Mouse (Mus musculus) kidney, embryonic 14.5 days (tissue): ENCODE data around the gene Kcnd3. TPM values are rescaled to one million over a fixed set of nuclear protein-coding genes. Genes with fewer than 3 reads are reported as not detected.

Source experiments
- polyA plus RNA-seq: library from polyadenylated mRNA; unstranded; fragments of >200 nt; fragmentation: Nextera tagmentation; extraction: Ambion mirVana; gene quantifications from 2 replicates; pipeline ENCODE4 v1.2.1, GENCODE M21; 2014

Kcnd3 gene
- polyA plus RNA-seq, 1 experiment from 2014 or later: 2.8 TPM

Other genes starting within 250 kb of the Kcnd3 start
- 28.6 and 40.3 TPM in 2 replicates for gene Ddx20, start 235.2 kb downstream of the Kcnd3 start, polyA plus RNA-seq